Mouse (Mus musculus): Measurements from ENCODE around the gene Luzp1. TPM values are rescaled to one million over a fixed set of nuclear protein-coding genes. Genes with fewer than 3 reads are reported as not detected.

The Luzp1 gene
- polyA plus RNA-seq, 1 experiment from 2014 or later: 83.8 TPM

Other genes with a start within 250 kb of the Luzp1 start
- gene Tcea3, start 222.0 kb upstream of the Luzp1 start, polyA plus RNA-seq (2016; fragmentation: Nextera tagmentation; extraction: Ambion mirVana): 56.9 and 57.6 TPM in 2 replicates
- 24.7 and 24.9 TPM in 2 replicates for gene Zfp46, start 185.1 kb upstream of the Luzp1 start, polyA plus RNA-seq (2016; fragmentation: Nextera tagmentation; extraction: Ambion mirVana)
- gene Hnrnpr, start 158.8 kb upstream of the Luzp1 start, polyA plus RNA-seq (2016; fragmentation: Nextera tagmentation; extraction: Ambion mirVana): 112 and 115 TPM in 2 replicates
- 0.08 TPM in 1 of 2 replicates, not detected in the other for gene Htr1d, start 46.2 kb upstream of the Luzp1 start, polyA plus RNA-seq (2016; fragmentation: Nextera tagmentation; extraction: Ambion mirVana)
- gene 6030445D17Rik, start 7.5 kb upstream of the Luzp1 start, polyA plus RNA-seq (2016; fragmentation: Nextera tagmentation; extraction: Ambion mirVana): 0.24 and 0.54 TPM in 2 replicates
- 46.4 and 48.3 TPM in 2 replicates for gene Kdm1a, start 133.0 kb downstream of the Luzp1 start, polyA plus RNA-seq (2016; fragmentation: Nextera tagmentation; extraction: Ambion mirVana)
- not detected in 2 replicates for gene Tex46, start 140.7 kb downstream of the Luzp1 start, polyA plus RNA-seq (2016; fragmentation: Nextera tagmentation; extraction: Ambion mirVana)
- not detected in 2 replicates for gene Lactbl1, start 152.9 kb downstream of the Luzp1 start, polyA plus RNA-seq (2016; fragmentation: Nextera tagmentation; extraction: Ambion mirVana)